Mouse (Mus musculus) liver, embryonic 16.5 days (tissue): ENCODE results near the gene Usp17la. TPM values are rescaled to one million over a fixed set of nuclear protein-coding genes. Genes with fewer than 3 reads are reported as not detected.
"Not testable (repeated sequence)": the region's sequence is repeated elsewhere in the genome, so short reads cannot be mapped to it uniquely, and the experiment has no call there.

ENCODE experiments used
- ATAC-seq: fragments of 200-750 bp; cut with Nextera tagmentation; 2 replicates; pipeline ENCODE4 v1.8.0; 2017; ENCODE audit warnings: low read depth, mild to moderate bottlenecking, moderate number of reproducible peaks, moderate library complexity
- H3K27ac ChIP-seq: fragments of 300-500 bp; sonication (generic); 2 replicates; pipeline ENCODE4 v1.5.1; 2014; ENCODE audit warnings: mild to moderate bottlenecking, low read length
- H3K27me3 ChIP-seq: fragments of 300-500 bp; sonication (generic); 2 replicates; pipeline ENCODE4 v1.6.1; 2014; ENCODE audit warnings: low read depth, low read length, mixed read lengths; ENCODE audit not compliant: control insufficient read depth, insufficient read depth
- H3K36me3 ChIP-seq: fragments of 300-500 bp; sonication (generic); 2 replicates; pipeline ENCODE4 v1.6.1; 2014; ENCODE audit warnings: mild to moderate bottlenecking; ENCODE audit not compliant: control insufficient read depth, insufficient read depth
- H3K4me1 ChIP-seq: fragments of 300-500 bp; sonication (generic); 2 replicates; pipeline ENCODE4 v1.6.1; 2014; ENCODE audit warnings: low read depth, low read length, mixed read lengths; ENCODE audit not compliant: control insufficient read depth
- H3K4me2 ChIP-seq: fragments of 300-500 bp; sonication (generic); 2 replicates; pipeline ENCODE4 v1.6.1; 2014; ENCODE audit warnings: low read depth, low read length, mixed read lengths
- H3K4me3 ChIP-seq: fragments of 300-500 bp; sonication (generic); 2 replicates; pipeline ENCODE4 v1.5.1; 2014; ENCODE audit warnings: low read depth, mild to moderate bottlenecking, low read length
- H3K9ac ChIP-seq: fragments of 300-500 bp; sonication (generic); 2 replicates; pipeline ENCODE4 v1.6.1; 2014; ENCODE audit warnings: low read depth, low read length
- H3K9me3 ChIP-seq: fragments of 300-500 bp; sonication (generic); replicated peaks from 2 replicates; pipeline ENCODE4 v1.6.1; 2016; ENCODE audit warnings: low read length; ENCODE audit not compliant: control insufficient read depth
- WGBS: fragments of 180-500 bp; shearing (Covaris S2); extraction: QIAGEN DNeasy Blood & Tissue Kit; methylation state at CpG from one replicate; pipeline ENCODE4 v1.1.7; 2014; ENCODE audit not compliant: insufficient replicate concordance; 5-methylcytosine and 5-hydroxymethylcytosine counted together
- polyA plus RNA-seq: library from polyadenylated mRNA; unstranded; fragments of >200 nt; fragmentation: Nextera tagmentation; extraction: Ambion mirVana; gene quantifications from 2 replicates; pipeline ENCODE4 v1.2.1, GENCODE M21; 2015

Gene Usp17la
- not detected in 2 replicates for polyA plus RNA-seq

GRCm38 (mm10) chr7:104856709-104857108 is at the start of gene Usp17la:
Gene Usp17la, plus strand, starts transcription at chr7:104857009.
- H3K9me3 ChIP-seq, ATAC-seq, H3K27ac ChIP-seq, H3K9ac ChIP-seq, H3K4me2 ChIP-seq, H3K27me3 ChIP-seq, H3K4me1 ChIP-seq, H3K4me3 ChIP-seq, H3K36me3 ChIP-seq: not testable (repeated sequence)
- WGBS, result 51% methylated on average over 2 of the region's 2 CpGs

- not testable (repeated sequence) for H3K27ac ChIP-seq, H3K9me3 ChIP-seq, H3K27me3 ChIP-seq, H3K4me1 ChIP-seq, H3K9ac ChIP-seq, H3K4me2 ChIP-seq, H3K4me3 ChIP-seq, ATAC-seq, H3K36me3 ChIP-seq
- 55% methylated on average over 8 of the region's 8 CpGs for WGBS
These were observed 46.5 kb upstream of the Usp17la start for GRCm38 (mm10) chr7:104810335-104810734.

- WGBS, result 33% methylated on average over 1 of the region's 1 CpGs
- no peaks in the 10 kb centered on the region for H3K36me3 ChIP-seq
- no peaks in the 10 kb centered on the region for H3K4me1 ChIP-seq
- no peak for ATAC-seq
- H3K27me3 ChIP-seq, result no peaks in the 10 kb centered on the region
- no peak within 1 kb of the TSS for H3K27ac ChIP-seq
- no peak within 1 kb of the TSS for H3K4me3 ChIP-seq
- no peaks in the 10 kb centered on the region for H3K9me3 ChIP-seq
- no peak within 1 kb of the TSS for H3K9ac ChIP-seq
- no peak within 1 kb of the TSS for H3K4me2 ChIP-seq
These were observed 14.3 kb upstream of the Usp17la start, which contains the start of gene Usp17lb for GRCm38 (mm10) chr7:104842503-104842902. Gene Usp17lb, minus strand, starts transcription at chr7:104842603.

GRCm38 (mm10) chr7:104843731-104844287 is 13.0 kb upstream of the Usp17la start:
- Histone ChIP-seq H3K9ac (no peak overlapping the region), H3K9me3 (no peaks in the 10 kb centered on the region), H3K4me3 (no peak overlapping the region), H3K4me2 (no peak overlapping the region), H3K27me3 (no peaks in the 10 kb centered on the region), H3K27ac (no peak overlapping the region), H3K4me1 (no peaks in the 10 kb centered on the region), H3K36me3 (no peaks in the 10 kb centered on the region)
- WGBS, result 42% methylated on average over 1 of the region's 1 CpGs
- no peak for ATAC-seq

- H3K27ac ChIP-seq, H3K4me1 ChIP-seq, H3K4me2 ChIP-seq, H3K36me3 ChIP-seq, H3K27me3 ChIP-seq, H3K9ac ChIP-seq, ATAC-seq, H3K9me3 ChIP-seq, H3K4me3 ChIP-seq: not testable (repeated sequence)
- 67% methylated on average over 2 of the region's 2 CpGs for WGBS
These were observed 5.3 kb upstream of the Usp17la start for GRCm38 (mm10) chr7:104851546-104851945.

- 56% methylated on average over 3 of the region's 3 CpGs for WGBS
- H3K9me3 ChIP-seq, result no peaks in the 10 kb centered on the region
- H3K36me3 ChIP-seq, result no peaks in the 10 kb centered on the region
- H3K4me1 ChIP-seq, result no peaks in the 10 kb centered on the region
- no peak overlapping the region for H3K4me3 ChIP-seq
- H3K4me2 ChIP-seq, result no peak overlapping the region
- ATAC-seq, result no peak
- no peak overlapping the region for H3K27ac ChIP-seq
- H3K27me3 ChIP-seq, result no peaks in the 10 kb centered on the region
- H3K9ac ChIP-seq, result no peak overlapping the region
These were observed 1.5 kb upstream of the Usp17la start for GRCm38 (mm10) chr7:104855248-104855750.

GRCm38 (mm10) chr7:104857683-104858082 is 874 bp downstream of the Usp17la start:
- ATAC-seq, result no peak

GRCm38 (mm10) chr7:104861381-104861780 is 4.6 kb downstream of the Usp17la start:
- H3K4me2 ChIP-seq, result no peak overlapping the region
- no peaks in the 10 kb centered on the region for H3K4me1 ChIP-seq
- no peak overlapping the region for H3K4me3 ChIP-seq
- ATAC-seq, result no peak
- no peak overlapping the region for H3K9ac ChIP-seq
- 64% methylated on average over 3 of the region's 3 CpGs for WGBS
- H3K27ac ChIP-seq, result no peak overlapping the region
- H3K9me3 ChIP-seq, result no peaks in the 10 kb centered on the region
- no peaks in the 10 kb centered on the region for H3K36me3 ChIP-seq
- H3K27me3 ChIP-seq, result no peaks in the 10 kb centered on the region

More at GRCm38 (mm10) chr7:104857683-104858082, 874 bp downstream of the Usp17la start:
- 36% methylated on average over 1 of the region's 1 CpGs for WGBS
- Histone ChIP-seq H3K27ac (no peak overlapping the region), H3K4me2 (no peak overlapping the region), H3K9ac (no peak overlapping the region), H3K4me3 (no peak overlapping the region), H3K27me3 (no peaks in the 10 kb centered on the region), H3K36me3 (no peaks in the 10 kb centered on the region), H3K9me3 (no peaks in the 10 kb centered on the region), H3K4me1 (no peaks in the 10 kb centered on the region)

- H3K4me3 ChIP-seq, result no peak within 1 kb of the TSS
- no peaks in the 10 kb centered on the region for H3K9me3 ChIP-seq
- no peak within 1 kb of the TSS for H3K4me2 ChIP-seq
- H3K9ac ChIP-seq, result no peak within 1 kb of the TSS
- H3K27ac ChIP-seq, result no peak within 1 kb of the TSS
- H3K4me1 ChIP-seq, result no peaks in the 10 kb centered on the region
- H3K27me3 ChIP-seq, result no peaks in the 10 kb centered on the region
- no peak for ATAC-seq
- 11% methylated on average over 1 of the region's 1 CpGs for WGBS
- no peaks in the 10 kb centered on the region for H3K36me3 ChIP-seq
These were observed 20.9 kb downstream of the Usp17la start, which contains the start of gene Olfr665 for GRCm38 (mm10) chr7:104877731-104878130. Gene Olfr665, plus strand, starts transcription at chr7:104878031.
